Mouse (Mus musculus) cerebellum, adult (tissue): Measurements from ENCODE around the gene Dlgap1.
"Not testable (repeated sequence)": the region's sequence is repeated elsewhere in the genome, so short reads cannot be mapped to it uniquely, and the experiment has no call there.

Source experiments
- ATAC-seq: cut with Nextera tagmentation; 2 replicates; pipeline ENCODE4 v1.9.2; 2017; ENCODE audit warnings: mild to moderate bottlenecking, moderate library complexity, mixed read lengths; ENCODE audit not compliant: insufficient number of reproducible peaks, low FRiP score, low TSS enrichment

The Dlgap1 gene

DNA sequence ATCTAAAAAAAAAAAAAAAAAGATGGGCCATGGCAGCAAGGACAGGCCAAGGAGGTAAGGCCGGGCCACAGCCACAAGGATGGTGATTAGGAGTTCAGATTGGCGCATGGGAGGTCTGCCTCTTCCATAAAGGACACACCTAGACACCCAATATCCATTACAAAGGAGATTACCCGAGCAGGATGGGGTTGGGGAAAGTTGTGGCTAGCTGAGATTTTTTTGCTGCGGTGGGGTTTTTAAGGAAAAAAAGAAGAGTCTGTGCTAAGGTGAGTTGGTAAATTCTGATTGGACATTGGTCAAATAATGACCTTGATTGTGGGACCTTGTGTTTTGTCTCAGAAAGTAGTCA is 859.3 kb downstream of the Dlgap1 start:
- ATAC-seq, result no peak

DNA sequence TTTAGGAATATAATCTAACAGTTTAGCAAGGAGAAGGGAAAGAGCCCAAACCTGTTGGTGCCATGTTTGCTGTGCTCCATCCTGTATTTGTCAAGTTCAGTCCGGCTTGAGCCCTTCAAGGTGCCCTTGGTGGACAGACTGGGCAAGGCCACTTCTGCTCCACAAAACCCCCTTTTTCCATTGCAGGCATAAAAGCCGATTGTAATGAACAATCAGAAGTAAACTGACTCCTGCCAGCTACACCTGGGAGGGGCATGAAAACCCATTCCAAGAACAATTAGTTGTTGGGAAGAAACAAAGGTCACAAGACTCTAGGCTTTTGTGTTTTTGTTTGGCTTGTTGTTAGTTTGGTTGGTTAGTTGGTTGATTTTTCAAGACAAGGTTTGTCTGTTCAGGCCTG is 859.7 kb downstream of the Dlgap1 start:
- ATAC-seq, result no peak

- no peak for ATAC-seq
Measured at GRCm38 (mm10) chr17:70829217-70829616, 860.3 kb downstream of the Dlgap1 start.

DNA sequence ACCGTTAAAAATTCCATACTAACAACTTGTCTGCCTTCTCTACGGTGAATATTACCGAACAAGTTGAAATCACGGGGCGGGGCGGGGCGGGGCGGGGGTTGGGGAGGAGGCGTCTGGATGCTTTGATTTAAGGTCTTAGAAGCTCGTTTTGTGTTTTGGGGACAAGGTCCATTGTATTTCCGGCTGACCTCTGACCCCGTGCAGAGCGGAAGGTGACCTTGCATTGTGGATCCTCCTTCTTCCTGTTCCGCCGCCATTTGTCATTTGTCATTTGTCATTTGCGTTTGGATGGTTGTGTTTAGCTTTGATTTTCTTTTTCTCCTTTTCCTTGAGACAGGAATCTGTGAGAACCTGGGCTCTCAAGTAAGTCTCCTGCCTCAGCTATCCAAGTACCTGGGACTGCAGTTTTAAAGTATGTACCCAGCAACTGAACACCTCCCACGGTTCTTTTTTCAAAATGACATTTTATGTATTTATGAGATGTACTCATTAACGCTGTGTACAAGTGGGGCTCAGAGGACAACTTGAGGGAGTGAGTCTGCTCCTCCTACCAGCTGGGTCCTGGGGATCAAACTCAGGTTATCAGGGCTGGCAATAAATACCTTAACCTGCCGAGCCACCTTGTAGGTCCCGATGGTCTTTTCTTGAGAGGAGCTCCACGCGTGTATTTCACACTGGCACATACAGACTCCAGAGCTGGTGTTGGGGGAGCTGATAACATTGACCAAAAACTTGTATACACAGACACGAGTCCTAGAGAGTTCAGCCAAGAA is 861.3 kb downstream of the Dlgap1 start:
- no peak for ATAC-seq

DNA sequence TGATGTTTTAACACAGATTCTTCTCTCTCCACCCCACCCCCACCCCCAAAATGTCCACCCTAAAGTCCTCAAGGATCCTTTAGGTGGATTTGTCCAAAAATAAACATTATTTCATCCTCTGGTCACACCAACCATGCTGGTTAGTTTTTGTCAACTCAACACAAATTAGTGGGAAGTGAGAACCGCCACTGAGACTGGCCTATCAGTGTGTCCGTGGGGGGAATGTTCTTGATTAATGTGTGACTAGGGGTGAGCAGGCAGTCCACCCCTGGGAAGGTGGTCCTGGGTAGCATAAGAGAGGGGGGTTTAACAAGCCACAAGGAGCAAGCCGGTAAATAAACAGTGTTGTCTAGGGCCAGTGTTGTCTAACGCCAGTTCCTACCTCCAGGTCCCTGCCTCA is 862.7 kb downstream of the Dlgap1 start:
- ATAC-seq, result no peak

- no peak for ATAC-seq
Measured at GRCm38 (mm10) chr17:70832544-70832943, 863.7 kb downstream of the Dlgap1 start.

- ATAC-seq, result no peak
Measured at GRCm38 (mm10) chr17:70834430-70834965, 865.6 kb downstream of the Dlgap1 start.

DNA sequence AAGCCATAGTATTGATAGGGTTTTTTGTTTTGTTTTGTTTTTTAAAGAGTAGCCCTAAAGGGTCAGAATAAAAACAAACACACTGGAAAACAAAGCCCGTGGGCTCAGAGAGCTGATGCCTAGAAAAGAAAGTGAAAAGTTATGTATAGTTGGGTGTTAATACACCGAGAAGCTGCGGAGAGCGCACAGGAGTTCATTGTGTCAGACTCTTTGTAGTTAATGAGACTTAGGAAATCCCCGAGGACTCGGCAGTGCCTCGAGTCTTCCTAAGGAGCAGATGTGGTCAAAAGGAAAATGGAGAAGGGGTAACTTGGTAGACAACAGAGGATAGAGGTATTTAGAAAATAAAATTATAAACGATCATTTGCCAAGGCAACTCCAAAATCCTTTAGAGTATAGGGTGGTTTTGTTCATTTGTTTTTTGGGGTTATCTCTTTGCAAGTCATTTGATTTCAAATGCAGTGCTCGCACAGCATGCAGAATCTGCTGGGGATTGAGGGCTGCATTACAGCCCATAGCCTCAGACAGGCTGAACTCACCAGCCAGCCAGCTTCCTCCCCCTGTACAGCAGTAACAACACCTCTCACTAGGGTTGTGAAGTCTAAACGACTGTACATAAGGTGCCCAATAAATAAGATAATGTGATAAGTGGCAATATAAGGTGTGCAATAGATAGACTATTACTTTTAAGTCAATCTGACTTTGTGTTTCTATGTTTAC is 866.4 kb downstream of the Dlgap1 start:
- no peak for ATAC-seq

GRCm38 (mm10) chr17:70836820-70837219 is 867.9 kb downstream of the Dlgap1 start:
- no peak for ATAC-seq

GRCm38 (mm10) chr17:70837474-70837873 is 868.6 kb downstream of the Dlgap1 start:
- not testable (repeated sequence) for ATAC-seq

- ATAC-seq, result no peak
Measured at GRCm38 (mm10) chr17:70838031-70838430, 869.2 kb downstream of the Dlgap1 start.

- no peak for ATAC-seq
Measured at GRCm38 (mm10) chr17:70838533-70838932, 869.7 kb downstream of the Dlgap1 start.

DNA sequence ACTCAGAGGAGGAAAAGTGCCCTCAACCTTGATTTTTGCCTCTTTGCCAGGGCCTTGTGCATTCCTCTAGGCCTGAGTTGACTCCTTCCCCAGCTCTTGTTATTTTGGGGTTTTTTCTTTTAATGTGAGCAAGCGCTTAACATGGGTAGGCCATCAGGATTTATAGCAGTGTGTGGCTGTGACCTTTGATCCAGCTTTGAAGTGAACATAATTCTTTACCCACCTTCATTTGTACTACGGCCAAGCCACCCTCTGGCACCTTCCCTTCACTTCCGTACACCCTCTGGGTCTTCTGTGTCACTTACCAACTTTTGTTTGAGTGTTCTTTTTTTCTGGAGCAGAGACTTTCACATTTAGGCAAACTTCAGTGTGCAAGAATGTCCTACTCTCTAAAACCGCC is 874.4 kb downstream of the Dlgap1 start:
- ATAC-seq, result no peak

DNA sequence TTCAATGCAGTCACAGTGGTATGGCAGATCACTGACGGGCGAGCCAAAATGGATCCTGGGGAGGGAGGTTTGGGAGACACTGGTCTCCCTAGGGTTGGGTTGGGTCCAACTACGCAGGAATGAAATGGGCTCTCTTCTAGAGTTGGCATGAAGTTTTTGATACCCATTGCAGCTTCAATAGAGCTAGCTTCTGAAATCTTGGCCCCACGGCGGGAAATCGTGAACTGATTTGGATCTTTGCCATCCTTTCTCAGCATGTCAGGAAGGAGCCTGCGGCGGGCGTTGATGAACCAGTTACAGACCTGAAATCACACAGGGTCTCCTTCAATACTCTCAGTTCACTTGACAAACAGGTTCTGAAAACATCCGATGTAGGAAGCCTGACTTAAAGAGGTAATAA is 876.1 kb downstream of the Dlgap1 start:
- ATAC-seq, result no peak

DNA sequence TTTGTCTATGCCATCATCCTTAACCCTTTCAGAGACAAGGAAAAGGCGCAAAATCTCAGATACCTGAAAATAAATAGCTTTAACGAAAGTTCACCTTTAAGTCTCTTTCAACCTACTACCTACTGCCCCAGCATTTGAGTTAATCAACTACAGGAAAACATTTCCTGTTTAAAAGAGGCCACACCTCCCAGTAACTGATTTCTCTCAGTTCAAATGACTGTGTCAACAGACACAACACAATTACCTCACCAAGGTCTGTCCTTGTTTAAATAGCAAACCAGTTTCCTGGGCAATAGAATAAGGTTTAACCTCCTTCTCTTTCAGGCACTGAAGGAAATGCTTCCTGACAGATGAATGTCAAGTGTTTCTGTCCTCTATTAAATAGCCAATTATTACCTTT is 876.7 kb downstream of the Dlgap1 start:
- no peak for ATAC-seq

- ATAC-seq, result no peak
Measured at GRCm38 (mm10) chr17:70846111-70846644, 877.3 kb downstream of the Dlgap1 start.

- ATAC-seq, result no peak
Measured at GRCm38 (mm10) chr17:70847086-70847485, 878.2 kb downstream of the Dlgap1 start.

- ATAC-seq, result no peak
Measured at GRCm38 (mm10) chr17:70847751-70848510, 879.1 kb downstream of the Dlgap1 start.

- ATAC-seq, result no peak
Measured at GRCm38 (mm10) chr17:70848511-70849398, 879.9 kb downstream of the Dlgap1 start.
